Mouse (Mus musculus): ENCODE measurements at regions not wholly inside any gene's neighbourhood (a gene's known extent, or its start where the extent isn't known, plus 50 kb on each side); places are given as distances from the start of the nearest gene placed in this dataset.

GRCm38 (mm10) chr11:66605998-66606397 lies 80.2 kb upstream of the Shisa6 start:
- WGBS, result 61% methylated on average over 3 of the region's 3 CpGs
- Histone ChIP-seq H3K27me3 (ENCODE audit: control insufficient read depth, insufficient read depth, low read length) (no peaks in the 10 kb centered on the region), H3K9ac (ENCODE audit: low read depth, low read length) (no peak overlapping the region), H3K79me2 (ENCODE audit: control insufficient read depth, insufficient read depth, low read length) (no peaks in the 10 kb centered on the region), H3K4me1 (ENCODE audit: control insufficient read depth, insufficient read depth, low read length) (no peaks in the 10 kb centered on the region), H3K36me3 (ENCODE audit: control insufficient read depth, insufficient read depth, low read length) (no peaks in the 10 kb centered on the region), H3K4me3 (ENCODE audit: insufficient read depth, low read depth, low read length) (no peak overlapping the region), H3K27ac (replicated peaks; ENCODE audit: insufficient read depth, low read depth, low read length) (no peak overlapping the region)
- DNase-seq (ENCODE audit: extremely low read depth, low read depth, low spot score), result no peak
- no peak for TF ChIP-seq CTCF (IDR thresholded peaks at IDR 0.05; ENCODE audit: low read depth, low read length)
- no peak for TF ChIP-seq POLR2A (IDR thresholded peaks at IDR 0.05; ENCODE audit: extremely low read depth, insufficient read depth, low read length)

- H3K27ac ChIP-seq (replicated peaks; ENCODE audit: insufficient read depth, low read depth, low read length), result no peak overlapping the region
- whole genome bisulfite sequencing, result 34% methylated on average over 9 of the region's 9 CpGs
Observed at GRCm38 (mm10) chr11:66606646-66607045, 80.9 kb upstream of the Shisa6 start.

GRCm38 (mm10) chr11:66609733-66610132 lies 84.0 kb upstream of the Shisa6 start:
- WGBS, result 79% methylated on average over 2 of the region's 2 CpGs
- Histone ChIP-seq H3K27me3 (ENCODE audit: control insufficient read depth, insufficient read depth, low read length) (no peaks in the 10 kb centered on the region), H3K4me3 (ENCODE audit: insufficient read depth, low read depth, low read length) (no peak overlapping the region), H3K36me3 (ENCODE audit: control insufficient read depth, insufficient read depth, low read length) (no peaks in the 10 kb centered on the region), H3K9ac (ENCODE audit: low read depth, low read length) (no peak overlapping the region), H3K79me2 (ENCODE audit: control insufficient read depth, insufficient read depth, low read length) (no peaks in the 10 kb centered on the region), H3K4me1 (ENCODE audit: control insufficient read depth, insufficient read depth, low read length) (no peaks in the 10 kb centered on the region), H3K27ac (replicated peaks; ENCODE audit: insufficient read depth, low read depth, low read length) (no peak overlapping the region)
- DNase-seq (ENCODE audit: extremely low read depth, low read depth, low spot score), result no peak
- TF ChIP-seq POLR2A (IDR thresholded peaks at IDR 0.05; ENCODE audit: extremely low read depth, insufficient read depth, low read length) (no peak), CTCF (IDR thresholded peaks at IDR 0.05; ENCODE audit: low read depth, low read length) (no peak)

More at GRCm38 (mm10) chr11:66606646-66607045, 80.9 kb upstream of the Shisa6 start:
- Histone ChIP-seq H3K9ac (ENCODE audit: low read depth, low read length) (no peak overlapping the region), H3K79me2 (ENCODE audit: control insufficient read depth, insufficient read depth, low read length) (no peaks in the 10 kb centered on the region), H3K36me3 (ENCODE audit: control insufficient read depth, insufficient read depth, low read length) (no peaks in the 10 kb centered on the region), H3K4me1 (ENCODE audit: control insufficient read depth, insufficient read depth, low read length) (no peaks in the 10 kb centered on the region), H3K4me3 (ENCODE audit: insufficient read depth, low read depth, low read length) (no peak overlapping the region), H3K27me3 (ENCODE audit: control insufficient read depth, insufficient read depth, low read length) (no peaks in the 10 kb centered on the region)
- no peak for TF ChIP-seq CTCF (IDR thresholded peaks at IDR 0.05; ENCODE audit: low read depth, low read length)
- TF ChIP-seq POLR2A (IDR thresholded peaks at IDR 0.05; ENCODE audit: extremely low read depth, insufficient read depth, low read length), result no peak
- no peak for DNase-seq (ENCODE audit: extremely low read depth, low read depth, low spot score)

GRCm38 (mm10) chr11:66613150-66613549 lies 87.4 kb upstream of the Shisa6 start:
- no peaks in the 10 kb centered on the region for H3K36me3 ChIP-seq (ENCODE audit: control insufficient read depth, insufficient read depth, low read length)
- no peaks in the 10 kb centered on the region for H3K4me1 ChIP-seq (ENCODE audit: control insufficient read depth, insufficient read depth, low read length)
- DNase-seq (ENCODE audit: extremely low read depth, low read depth, low spot score), result peak; percentile 2
- no peaks in the 10 kb centered on the region for H3K79me2 ChIP-seq (ENCODE audit: control insufficient read depth, insufficient read depth, low read length)
- no peak overlapping the region for H3K4me3 ChIP-seq (ENCODE audit: insufficient read depth, low read depth, low read length)
- no peaks in the 10 kb centered on the region for H3K27me3 ChIP-seq (ENCODE audit: control insufficient read depth, insufficient read depth, low read length)
- TF ChIP-seq CTCF (IDR thresholded peaks at IDR 0.05; ENCODE audit: low read depth, low read length) (peak; percentile 28; the same call in 1 of the 2 replicates), POLR2A (IDR thresholded peaks at IDR 0.05; ENCODE audit: extremely low read depth, insufficient read depth, low read length) (no peak)
- no peak overlapping the region for H3K9ac ChIP-seq (ENCODE audit: low read depth, low read length)
- no peak overlapping the region for H3K27ac ChIP-seq (replicated peaks; ENCODE audit: insufficient read depth, low read depth, low read length)
- 20% methylated on average over 6 of the region's 6 CpGs for WGBS

- no peak for TF ChIP-seq CTCF (IDR thresholded peaks at IDR 0.05; ENCODE audit: low read depth, low read length)
- TF ChIP-seq POLR2A (IDR thresholded peaks at IDR 0.05; ENCODE audit: extremely low read depth, insufficient read depth, low read length), result no peak
- 83% methylated on average over 4 of the region's 4 CpGs for WGBS
- H3K4me3 ChIP-seq (ENCODE audit: insufficient read depth, low read depth, low read length), result no peak overlapping the region
- no peak for DNase-seq (ENCODE audit: extremely low read depth, low read depth, low spot score)
- 0 out of 2 replicates have a peak, but pooled peaks cover 3% of the 10 kb centered on the region for H3K27me3 ChIP-seq (ENCODE audit: control insufficient read depth, insufficient read depth, low read length)
- no peak overlapping the region for H3K9ac ChIP-seq (ENCODE audit: low read depth, low read length)
- H3K36me3 ChIP-seq (ENCODE audit: control insufficient read depth, insufficient read depth, low read length), result no peaks in the 10 kb centered on the region
- H3K79me2 ChIP-seq (ENCODE audit: control insufficient read depth, insufficient read depth, low read length), result no peaks in the 10 kb centered on the region
- H3K4me1 ChIP-seq (ENCODE audit: control insufficient read depth, insufficient read depth, low read length), result no peaks in the 10 kb centered on the region
- H3K27ac ChIP-seq (replicated peaks; ENCODE audit: insufficient read depth, low read depth, low read length), result no peak overlapping the region
Observed at GRCm38 (mm10) chr11:66625491-66625890, 99.7 kb upstream of the Shisa6 start.

GRCm38 (mm10) chr11:66656810-66657209 lies 131.0 kb upstream of the Shisa6 start:
- Histone ChIP-seq H3K9ac (ENCODE audit: low read depth, low read length) (no peak overlapping the region), H3K4me1 (ENCODE audit: control insufficient read depth, insufficient read depth, low read length) (no peaks in the 10 kb centered on the region), H3K4me3 (ENCODE audit: insufficient read depth, low read depth, low read length) (no peak overlapping the region), H3K27me3 (ENCODE audit: control insufficient read depth, insufficient read depth, low read length) (no peaks in the 10 kb centered on the region), H3K36me3 (ENCODE audit: control insufficient read depth, insufficient read depth, low read length) (no peaks in the 10 kb centered on the region), H3K27ac (replicated peaks; ENCODE audit: insufficient read depth, low read depth, low read length) (no peak overlapping the region), H3K79me2 (ENCODE audit: control insufficient read depth, insufficient read depth, low read length) (no peaks in the 10 kb centered on the region)
- WGBS, result 84% methylated on average over 3 of the region's 3 CpGs
- TF ChIP-seq POLR2A (IDR thresholded peaks at IDR 0.05; ENCODE audit: extremely low read depth, insufficient read depth, low read length) (no peak), CTCF (IDR thresholded peaks at IDR 0.05; ENCODE audit: low read depth, low read length) (no peak)
- no peak for DNase-seq (ENCODE audit: extremely low read depth, low read depth, low spot score)
